ENCODE assay signal across 1 mouse cellular context in genomic region chr11:97648541-97648940, GRCm38 (mm10). TPM values are rescaled to one million over a fixed set of nuclear protein-coding genes. Genes with fewer than 3 reads are reported as not detected.
"Had no signal": no experiment of that assay in that cellular context is flagged by ENCODE, and none has a peak within 500 bp of the region (broad histone marks: within the 10 kb centered on the region; RNA-seq: fewer than 3 reads in every experiment).

No protein-coding gene starts in this region.

RNA-seq across cellular contexts. Expression of gene Pcgf2, which starts 51.8 kb away (rescaled TPM):
- total RNA-seq: neutrophil, adult 5-6 weeks had no signal
